Mouse (Mus musculus) CD4-positive, CD25-positive, alpha-beta regulatory T cell, adult 9 weeks (primary cell): ENCODE results near the gene Olfr1240. TPM values are rescaled to one million over a fixed set of nuclear protein-coding genes. Genes with fewer than 3 reads are reported as not detected.

Experiments used
- polyA plus RNA-seq: library from polyadenylated mRNA; unstranded; fragments of 100-300 nt; shearing (Covaris generic); gene quantifications from one replicate; pipeline ENCODE4 v1.2.1, GENCODE M21; 2017

Gene Olfr1240
- polyA plus RNA-seq = not detected

DNA sequence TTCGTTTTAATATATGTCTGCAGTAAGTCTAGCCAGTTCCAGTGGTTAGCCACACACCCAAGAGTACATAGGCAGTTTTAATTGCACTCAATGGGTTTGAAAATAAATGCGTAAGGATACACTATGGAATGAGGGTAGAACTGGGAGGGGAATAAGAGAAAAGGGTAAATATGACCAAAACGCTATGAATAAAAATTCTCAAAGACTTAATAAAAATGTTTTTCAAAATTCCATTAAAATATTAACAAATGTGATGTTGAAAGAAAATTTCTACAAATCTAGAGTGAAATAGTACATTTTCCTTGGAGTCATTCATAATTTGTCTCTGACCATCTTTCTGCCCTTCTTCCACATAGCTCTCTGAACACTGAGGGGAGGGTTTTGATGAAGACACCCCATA is at the start of gene Olfr1240:
TSS of gene Olfr1240 (minus strand) at position 101 of the 400 bp plus-strand sequence.

DNA sequence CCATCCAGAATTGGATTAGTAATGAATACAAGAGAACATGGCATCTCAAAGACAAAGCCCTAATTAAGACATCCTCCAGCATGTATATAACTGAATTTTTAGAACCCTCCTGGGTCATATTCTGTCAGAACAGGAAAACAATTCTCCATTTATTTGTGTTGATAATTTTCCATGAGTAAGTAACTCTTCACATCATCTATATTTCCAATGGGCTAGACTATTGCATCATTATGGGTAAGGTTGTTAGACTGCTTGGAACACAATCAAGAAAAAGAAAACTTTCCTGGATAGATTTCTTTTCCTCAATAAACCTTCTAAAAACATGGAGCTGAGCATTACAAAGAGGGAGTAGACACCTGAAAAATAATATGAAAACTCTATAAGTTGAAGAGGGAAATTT is 44.2 kb upstream of the Olfr1240 start, which contains the start of gene Olfr1241:
TSS of gene Olfr1241 (minus strand) at position 101 of the 400 bp plus-strand sequence.

DNA sequence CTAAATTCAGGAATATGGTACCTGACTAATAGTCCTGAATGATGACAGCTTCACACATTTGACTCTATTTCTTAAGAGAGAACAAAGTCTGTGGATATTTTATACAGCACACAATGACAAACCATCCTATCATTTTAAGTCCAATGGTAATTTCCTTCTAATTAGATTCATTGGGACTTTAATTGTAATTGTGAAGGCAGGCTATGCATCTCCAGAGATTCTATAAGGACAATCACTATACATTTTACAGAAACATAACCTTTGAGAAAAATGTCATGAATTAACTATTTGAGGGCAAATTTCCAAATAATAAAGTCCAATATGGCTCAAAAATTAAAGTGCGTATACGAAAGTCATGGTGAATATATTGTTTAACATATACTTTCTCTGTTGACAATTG is 22.5 kb downstream of the Olfr1240 start, which contains the start of gene Olfr1239:
TSS of gene Olfr1239 (minus strand) at position 101 of the 400 bp plus-strand sequence.

DNA sequence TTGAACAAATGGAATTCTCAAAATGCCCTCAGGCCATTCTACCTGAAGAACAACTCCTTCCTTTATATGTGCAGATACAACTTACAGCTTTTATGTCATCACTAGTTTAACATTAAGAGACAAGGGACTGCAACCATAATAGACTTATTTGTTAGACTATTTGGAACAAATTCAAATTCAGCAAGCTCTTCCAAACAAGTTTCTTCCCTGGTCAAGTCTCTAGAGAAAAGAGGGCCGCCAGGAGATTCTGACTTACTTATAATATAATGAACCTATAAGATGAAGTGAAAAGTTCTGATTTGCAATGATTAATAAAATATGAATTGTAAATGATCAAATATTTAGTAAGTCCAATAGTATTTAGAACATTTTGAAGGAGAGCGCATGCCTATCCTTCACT is 33.2 kb downstream of the Olfr1240 start, which contains the start of gene Olfr1238:
TSS of gene Olfr1238 (minus strand) at position 101 of the 400 bp plus-strand sequence.

Other genes with a start within 250 kb of the Olfr1240 start
- not detected for gene Olfr1226, start 243.0 kb downstream of the Olfr1240 start, polyA plus RNA-seq
- gene Olfr1228, start 188.9 kb downstream of the Olfr1240 start, polyA plus RNA-seq = not detected
- gene Olfr1229, start 155.0 kb downstream of the Olfr1240 start, polyA plus RNA-seq = not detected
- gene Olfr1230, start 145.7 kb downstream of the Olfr1240 start, polyA plus RNA-seq = not detected
- gene Olfr1231, start 135.9 kb downstream of the Olfr1240 start, polyA plus RNA-seq = not detected
- not detected for gene Olfr1232, start 113.3 kb downstream of the Olfr1240 start, polyA plus RNA-seq
- gene Olfr1233, start 100.6 kb downstream of the Olfr1240 start, polyA plus RNA-seq = not detected
- not detected for gene Olfr1234, start 78.1 kb downstream of the Olfr1240 start, polyA plus RNA-seq
- not detected for gene Olfr1238, start 33.3 kb downstream of the Olfr1240 start, polyA plus RNA-seq
- not detected for gene Olfr1239, start 22.6 kb downstream of the Olfr1240 start, polyA plus RNA-seq
- not detected for gene Olfr1241, start 44.1 kb upstream of the Olfr1240 start, polyA plus RNA-seq
- not detected for gene Olfr1242, start 55.3 kb upstream of the Olfr1240 start, polyA plus RNA-seq
- gene Olfr1243, start 88.5 kb upstream of the Olfr1240 start, polyA plus RNA-seq = not detected
- gene Olfr1245, start 135.4 kb upstream of the Olfr1240 start, polyA plus RNA-seq = not detected
- not detected for gene Olfr1246, start 150.2 kb upstream of the Olfr1240 start, polyA plus RNA-seq
- not detected for gene Olfr1247, start 171.1 kb upstream of the Olfr1240 start, polyA plus RNA-seq
- gene Olfr1248, start 175.2 kb upstream of the Olfr1240 start, polyA plus RNA-seq = not detected
- not detected for gene Olfr1249, start 192.0 kb upstream of the Olfr1240 start, polyA plus RNA-seq
- gene Olfr1250, start 218.5 kb upstream of the Olfr1240 start, polyA plus RNA-seq = not detected
- gene Olfr1251, start 228.9 kb upstream of the Olfr1240 start, polyA plus RNA-seq = not detected